Mouse (Mus musculus): ENCODE measurements around the gene Cfap54. TPM values are rescaled to one million over a fixed set of nuclear protein-coding genes. Genes with fewer than 3 reads are reported as not detected.
A peak's percentile ranks its signal among the peaks of the same experiment; 100 is the strongest.

The Cfap54 gene
- polyA plus RNA-seq, 1 experiment: 0.09 TPM

GRCm38 (mm10) chr10:93023295-93023694, 58.1 kb downstream of the Cfap54 start:
- Histone ChIP-seq H3K36me3 (ENCODE audit: control insufficient read depth, insufficient read depth, low read length) (no peaks in the 10 kb centered on the region), H3K27me3 (ENCODE audit: control insufficient read depth, insufficient read depth, low read length) (0 out of 2 replicates have a peak, but pooled peaks cover 2% of the 10 kb centered on the region)
- TF ChIP-seq CTCF (IDR thresholded peaks at IDR 0.05; ENCODE audit: extremely low read depth, insufficient read depth, insufficient read length, insufficient replicate concordance) (no peak), POLR2A (IDR thresholded peaks at IDR 0.05; ENCODE audit: low read depth, low read length) (no peak)

GRCm38 (mm10) chr10:93014059-93014795, 67.2 kb downstream of the Cfap54 start:
- Histone ChIP-seq H3K27me3 (ENCODE audit: control insufficient read depth, insufficient read depth, low read length) (no peaks in the 10 kb centered on the region; the same call in 1 of the 2 replicates), H3K4me3 (ENCODE audit: extremely low read depth, insufficient read depth, insufficient read length) (no peak overlapping the region), H3K36me3 (ENCODE audit: control insufficient read depth, insufficient read depth, low read length) (no peaks in the 10 kb centered on the region), H3K27ac (ENCODE audit: insufficient read depth, low read length) (no peak overlapping the region), H3K4me1 (ENCODE audit: control insufficient read depth, insufficient read depth, insufficient read length) (no peaks in the 10 kb centered on the region)
- WGBS: 51% methylated on average over 8 of the region's 8 CpGs
- DNase-seq (ENCODE audit: low read depth in 1 of 2, low spot score in 2 of 2): peak; percentile 15 to 17
- no peak for TF ChIP-seq POLR2A (IDR thresholded peaks at IDR 0.05; ENCODE audit: low read depth, low read length)
- TF ChIP-seq CTCF (IDR thresholded peaks at IDR 0.05; ENCODE audit: extremely low read depth, insufficient read depth, insufficient read length, insufficient replicate concordance): peak; percentile 66; the same call in 1 of the 2 replicates

More at GRCm38 (mm10) chr10:93023295-93023694, 58.1 kb downstream of the Cfap54 start:
- H3K4me1 ChIP-seq (ENCODE audit: control insufficient read depth, insufficient read depth, insufficient read length): no peaks in the 10 kb centered on the region
- no peak overlapping the region for H3K4me3 ChIP-seq (ENCODE audit: extremely low read depth, insufficient read depth, insufficient read length)
- 40% methylated on average over 8 of the region's 8 CpGs for WGBS
- no peak for DNase-seq (ENCODE audit: low read depth in 1 of 2, low spot score in 2 of 2)
- no peak overlapping the region for H3K27ac ChIP-seq (ENCODE audit: insufficient read depth, low read length)

- TF ChIP-seq CTCF (IDR thresholded peaks at IDR 0.05; ENCODE audit: extremely low read depth, insufficient read depth, insufficient read length, insufficient replicate concordance) (no peak), POLR2A (IDR thresholded peaks at IDR 0.05; ENCODE audit: low read depth, low read length) (no peak)
- DNase-seq (ENCODE audit: low read depth in 1 of 2, low spot score in 2 of 2): no peak
- Histone ChIP-seq H3K27me3 (ENCODE audit: control insufficient read depth, insufficient read depth, low read length) (no peaks in the 10 kb centered on the region), H3K36me3 (ENCODE audit: control insufficient read depth, insufficient read depth, low read length) (no peaks in the 10 kb centered on the region), H3K4me3 (ENCODE audit: extremely low read depth, insufficient read depth, insufficient read length) (no peak overlapping the region), H3K4me1 (ENCODE audit: control insufficient read depth, insufficient read depth, insufficient read length) (no peaks in the 10 kb centered on the region), H3K27ac (ENCODE audit: insufficient read depth, low read length) (no peak overlapping the region)
- 91% methylated on average over 14 of the region's 14 CpGs for WGBS
Observed at GRCm38 (mm10) chr10:93011085-93011484, 70.3 kb downstream of the Cfap54 start.

GRCm38 (mm10) chr10:93006970-93007369, 74.4 kb downstream of the Cfap54 start:
- Histone ChIP-seq H3K4me1 (ENCODE audit: control insufficient read depth, insufficient read depth, insufficient read length) (no peaks in the 10 kb centered on the region), H3K4me3 (ENCODE audit: extremely low read depth, insufficient read depth, insufficient read length) (no peak overlapping the region), H3K27me3 (ENCODE audit: control insufficient read depth, insufficient read depth, low read length) (no peaks in the 10 kb centered on the region), H3K36me3 (ENCODE audit: control insufficient read depth, insufficient read depth, low read length) (no peaks in the 10 kb centered on the region), H3K27ac (ENCODE audit: insufficient read depth, low read length) (no peak overlapping the region)
- TF ChIP-seq CTCF (IDR thresholded peaks at IDR 0.05; ENCODE audit: extremely low read depth, insufficient read depth, insufficient read length, insufficient replicate concordance): no peak
- TF ChIP-seq POLR2A (IDR thresholded peaks at IDR 0.05; ENCODE audit: low read depth, low read length): no peak
- WGBS: under 1% methylated on average over 3 of the region's 3 CpGs
- no peak for DNase-seq (ENCODE audit: low read depth in 1 of 2, low spot score in 2 of 2)

GRCm38 (mm10) chr10:93006405-93006804, 75.0 kb downstream of the Cfap54 start:
- Histone ChIP-seq H3K27me3 (ENCODE audit: control insufficient read depth, insufficient read depth, low read length) (no peaks in the 10 kb centered on the region), H3K4me1 (ENCODE audit: control insufficient read depth, insufficient read depth, insufficient read length) (no peaks in the 10 kb centered on the region), H3K4me3 (ENCODE audit: extremely low read depth, insufficient read depth, insufficient read length) (no peak overlapping the region), H3K36me3 (ENCODE audit: control insufficient read depth, insufficient read depth, low read length) (no peaks in the 10 kb centered on the region), H3K27ac (ENCODE audit: insufficient read depth, low read length) (no peak overlapping the region)
- no peak for DNase-seq (ENCODE audit: low read depth in 1 of 2, low spot score in 2 of 2)
- WGBS: 35% methylated on average over 9 of the region's 9 CpGs
- TF ChIP-seq CTCF (IDR thresholded peaks at IDR 0.05; ENCODE audit: extremely low read depth, insufficient read depth, insufficient read length, insufficient replicate concordance) (no peak), POLR2A (IDR thresholded peaks at IDR 0.05; ENCODE audit: low read depth, low read length) (no peak)

GRCm38 (mm10) chr10:92998536-92998935, 82.9 kb downstream of the Cfap54 start:
- TF ChIP-seq CTCF (IDR thresholded peaks at IDR 0.05; ENCODE audit: extremely low read depth, insufficient read depth, insufficient read length, insufficient replicate concordance): no peak
- no peak for TF ChIP-seq POLR2A (IDR thresholded peaks at IDR 0.05; ENCODE audit: low read depth, low read length)

GRCm38 (mm10) chr10:92995186-92995585, 86.2 kb downstream of the Cfap54 start:
- Histone ChIP-seq H3K4me1 (ENCODE audit: control insufficient read depth, insufficient read depth, insufficient read length) (no peaks in the 10 kb centered on the region), H3K36me3 (ENCODE audit: control insufficient read depth, insufficient read depth, low read length) (no peaks in the 10 kb centered on the region), H3K27me3 (ENCODE audit: control insufficient read depth, insufficient read depth, low read length) (no peaks in the 10 kb centered on the region), H3K4me3 (ENCODE audit: extremely low read depth, insufficient read depth, insufficient read length) (no peak overlapping the region), H3K27ac (ENCODE audit: insufficient read depth, low read length) (no peak overlapping the region)
- 88% methylated on average over 7 of the region's 7 CpGs for WGBS
- DNase-seq (ENCODE audit: low read depth in 1 of 2, low spot score in 2 of 2): no peak
- TF ChIP-seq POLR2A (IDR thresholded peaks at IDR 0.05; ENCODE audit: low read depth, low read length): no peak
- no peak for TF ChIP-seq CTCF (IDR thresholded peaks at IDR 0.05; ENCODE audit: extremely low read depth, insufficient read depth, insufficient read length, insufficient replicate concordance)

More at GRCm38 (mm10) chr10:92998536-92998935, 82.9 kb downstream of the Cfap54 start:
- DNase-seq (ENCODE audit: low read depth in 1 of 2, low spot score in 2 of 2): no peak
- H3K27ac ChIP-seq (ENCODE audit: insufficient read depth, low read length): no peak overlapping the region
- H3K27me3 ChIP-seq (ENCODE audit: control insufficient read depth, insufficient read depth, low read length): no peaks in the 10 kb centered on the region
- WGBS: 91% methylated on average over 9 of the region's 9 CpGs
- no peaks in the 10 kb centered on the region for H3K36me3 ChIP-seq (ENCODE audit: control insufficient read depth, insufficient read depth, low read length)
- no peak overlapping the region for H3K4me3 ChIP-seq (ENCODE audit: extremely low read depth, insufficient read depth, insufficient read length)
- no peaks in the 10 kb centered on the region for H3K4me1 ChIP-seq (ENCODE audit: control insufficient read depth, insufficient read depth, insufficient read length)

Data from spleen, adult 2 months (tissue).